Mouse (Mus musculus) limb, embryonic 11.5 days (tissue): ENCODE data around the gene Gabarap. TPM values are rescaled to one million over a fixed set of nuclear protein-coding genes. Genes with fewer than 3 reads are reported as not detected.

Source experiments
- ATAC-seq: fragments of 200-750 bp; cut with Nextera tagmentation; 2 replicates; pipeline ENCODE4 v1.8.0; 2017; ENCODE audit warnings: low read depth; ENCODE audit not compliant: insufficient number of reproducible peaks, low FRiP score, low TSS enrichment
- DNase-seq: peaks from one replicate; pipeline ENCODE4 v3.0.0-alpha.2; 2015; ENCODE audit warnings: low spot score
- H3K27ac ChIP-seq: fragments of 300-500 bp; sonication (generic); replicated peaks from 2 replicates; pipeline ENCODE4 v1.5.1; 2014; ENCODE audit warnings: low read depth, mild to moderate bottlenecking, low read length
- H3K27me3 ChIP-seq: fragments of 300-500 bp; sonication (generic); 2 replicates; pipeline ENCODE4 v1.6.1; 2014; ENCODE audit warnings: mild to moderate bottlenecking, low read length, mixed read lengths; ENCODE audit not compliant: control insufficient read depth, insufficient read depth
- H3K36me3 ChIP-seq: fragments of 300-500 bp; sonication (generic); 2 replicates; pipeline ENCODE4 v1.6.1; 2014; ENCODE audit warnings: mild to moderate bottlenecking, low read length, moderate library complexity, mixed read lengths; ENCODE audit not compliant: control insufficient read depth, insufficient read depth
- H3K4me1 ChIP-seq: fragments of 300-500 bp; sonication (generic); 2 replicates; pipeline ENCODE4 v1.6.1; 2014; ENCODE audit warnings: low read length, mixed read lengths; ENCODE audit not compliant: control insufficient read depth, insufficient read depth
- H3K4me2 ChIP-seq: fragments of 300-500 bp; sonication (generic); 2 replicates; pipeline ENCODE4 v1.6.1; 2014; ENCODE audit warnings: low read depth, mild to moderate bottlenecking, moderate library complexity; ENCODE audit not compliant: severe bottlenecking
- H3K4me3 ChIP-seq: fragments of 300-500 bp; sonication (generic); 2 replicates; pipeline ENCODE4 v1.5.1; 2014; ENCODE audit warnings: low read depth, low read length
- H3K9ac ChIP-seq: fragments of 300-500 bp; sonication (generic); 2 replicates; pipeline ENCODE4 v1.6.1; 2014; ENCODE audit warnings: mild to moderate bottlenecking, low read length
- H3K9me3 ChIP-seq: fragments of 300-500 bp; sonication (generic); 2 replicates; pipeline ENCODE4 v1.6.1; 2016; ENCODE audit warnings: low read length; ENCODE audit not compliant: control insufficient read depth
- WGBS: fragments of 180-500 bp; shearing (Covaris S2); extraction: QIAGEN DNeasy Blood & Tissue Kit; methylation state at CpG from one replicate; pipeline ENCODE4 v1.1.7; 2014; 5-methylcytosine and 5-hydroxymethylcytosine counted together
- polyA plus RNA-seq: library from polyadenylated mRNA; unstranded; fragments of >200 nt; fragmentation: Nextera tagmentation; extraction: Ambion mirVana; gene quantifications from 2 replicates; pipeline ENCODE4 v1.2.1, GENCODE M21; 2014

The Gabarap gene
- polyA plus RNA-seq, 1 experiment from 2014 or later, result 432 TPM

DNA sequence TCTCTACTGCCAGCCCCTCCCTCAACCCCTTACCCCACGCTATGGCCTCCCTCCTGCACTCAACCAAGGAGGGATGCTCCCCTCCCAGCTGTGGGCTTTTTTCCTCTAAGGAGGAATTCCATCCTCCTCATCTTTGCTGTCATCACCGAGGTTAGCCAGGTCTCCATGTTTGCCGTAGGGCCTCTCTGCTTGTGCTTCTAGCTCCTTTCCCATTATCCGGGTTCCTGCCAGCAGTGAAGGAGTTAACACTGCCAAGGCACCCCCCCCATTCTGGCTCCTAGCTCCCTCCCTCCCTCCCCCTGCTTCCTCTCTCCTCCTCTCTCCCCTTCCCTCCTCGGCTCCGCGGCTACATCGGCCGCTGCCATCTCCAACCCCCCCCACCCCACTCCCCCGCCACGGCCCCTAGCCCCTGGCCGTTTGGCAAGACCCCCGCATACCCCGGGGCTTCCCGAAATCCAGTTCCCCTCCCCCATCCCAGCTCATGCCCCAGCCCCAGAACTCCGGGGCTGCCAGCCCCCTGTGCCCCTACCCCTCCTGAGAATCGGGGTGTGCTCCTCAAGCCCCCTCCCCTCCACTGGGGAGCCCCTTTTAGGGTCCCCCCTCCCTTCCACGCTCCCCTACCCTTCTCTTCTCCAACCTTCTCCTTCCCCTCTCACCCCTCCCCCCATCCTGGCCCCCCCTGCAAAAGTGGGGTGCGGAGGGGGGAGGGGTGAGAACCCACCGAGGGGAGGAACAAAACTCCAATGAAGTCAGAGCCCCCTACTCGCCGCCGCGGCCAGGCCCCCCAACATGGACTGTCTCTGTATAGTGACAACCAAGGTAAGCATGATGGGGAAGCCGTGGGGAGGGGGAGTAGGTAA lies 27.4 kb downstream of the Gabarap start:
- 1% methylated on average over 25 of the region's 25 CpGs for WGBS
- Histone ChIP-seq H3K9ac (peak overlapping the region; percentile 64), H3K27me3 (no peaks in the 10 kb centered on the region), H3K27ac (peak overlapping the region; percentile 69), H3K4me2 (peak overlapping the region; percentile 59), H3K36me3 (no peaks in the 10 kb centered on the region; the same call in 1 of the 2 replicates), H3K4me1 (peaks cover 48% of the 10 kb centered on the region), H3K9me3 (no peaks in the 10 kb centered on the region), H3K4me3 (peak overlapping the region; percentile 47)
- DNase-seq (peak; percentile 85), ATAC-seq (no peak)

DNA sequence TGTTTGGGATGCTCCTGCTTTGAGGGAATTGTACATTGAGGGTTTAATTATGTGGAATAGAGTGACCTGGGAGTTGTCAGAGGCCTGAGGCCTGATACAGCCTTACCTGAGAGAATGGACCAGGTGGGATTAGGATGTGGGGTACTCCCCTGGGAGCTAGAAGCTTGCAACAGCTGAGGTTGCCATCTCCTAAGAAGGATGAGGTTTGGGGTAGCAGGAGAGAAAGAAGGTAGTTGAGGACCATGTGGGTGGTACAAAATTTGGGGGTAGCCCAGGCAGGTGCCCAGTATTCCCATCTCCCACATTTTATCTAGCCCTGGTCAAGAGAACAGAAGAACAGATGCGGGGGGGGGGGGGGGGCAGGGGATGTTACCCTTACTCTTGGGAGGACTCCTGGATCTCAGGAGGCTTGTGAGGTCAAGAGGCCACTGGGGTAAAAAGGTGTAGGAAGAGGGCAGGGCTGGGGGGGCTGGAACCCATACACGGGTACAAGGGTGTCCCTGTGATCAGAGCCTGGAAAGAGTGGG lies 28.6 kb downstream of the Gabarap start:
- 17% methylated on average over 2 of the region's 2 CpGs for WGBS
- no peak overlapping the region for H3K9ac ChIP-seq

DNA sequence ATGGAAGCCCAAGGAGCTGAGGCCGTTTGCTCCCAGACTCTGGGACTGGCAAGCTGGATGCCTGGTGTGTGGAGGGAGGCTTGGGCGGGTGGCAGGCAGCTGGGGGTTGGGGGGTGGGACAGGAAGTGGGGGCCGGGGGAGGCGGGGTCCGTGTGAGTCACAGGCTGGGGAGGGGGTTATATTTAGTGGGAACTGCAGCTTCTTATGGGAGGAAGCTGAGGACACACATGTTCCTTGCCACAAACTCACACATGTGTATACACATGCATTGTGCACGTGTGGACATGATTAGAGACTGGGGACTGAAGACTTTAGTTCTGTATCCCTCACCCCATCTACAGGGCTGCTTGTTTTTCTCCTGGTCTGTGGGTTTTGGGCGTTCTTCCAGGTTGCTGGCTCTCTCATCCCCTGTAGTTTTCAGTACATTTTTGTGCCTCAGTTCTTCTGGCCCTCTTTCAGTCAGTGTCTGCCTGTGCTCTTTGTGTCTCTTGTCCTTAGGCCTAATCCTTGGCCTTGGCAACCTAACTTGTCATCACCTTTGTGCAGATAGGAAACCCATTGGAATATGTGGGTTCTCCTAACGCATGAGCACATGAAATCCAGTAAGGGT lies 29.2 kb downstream of the Gabarap start:
- H3K4me1 ChIP-seq, result peaks cover 45% of the 10 kb centered on the region
- peak overlapping the region; percentile 47 for H3K4me3 ChIP-seq

More for the DNA sequence above, 28.6 kb downstream of the Gabarap start:
- Histone ChIP-seq H3K9me3 (no peaks in the 10 kb centered on the region), H3K27me3 (no peaks in the 10 kb centered on the region), H3K27ac (peak overlapping the region; percentile 77), H3K4me2 (peak overlapping the region; percentile 59), H3K4me3 (peak overlapping the region; percentile 47), H3K4me1 (peaks cover 48% of the 10 kb centered on the region), H3K36me3 (no peaks in the 10 kb centered on the region)
- no peak for DNase-seq
- ATAC-seq, result no peak

DNA sequence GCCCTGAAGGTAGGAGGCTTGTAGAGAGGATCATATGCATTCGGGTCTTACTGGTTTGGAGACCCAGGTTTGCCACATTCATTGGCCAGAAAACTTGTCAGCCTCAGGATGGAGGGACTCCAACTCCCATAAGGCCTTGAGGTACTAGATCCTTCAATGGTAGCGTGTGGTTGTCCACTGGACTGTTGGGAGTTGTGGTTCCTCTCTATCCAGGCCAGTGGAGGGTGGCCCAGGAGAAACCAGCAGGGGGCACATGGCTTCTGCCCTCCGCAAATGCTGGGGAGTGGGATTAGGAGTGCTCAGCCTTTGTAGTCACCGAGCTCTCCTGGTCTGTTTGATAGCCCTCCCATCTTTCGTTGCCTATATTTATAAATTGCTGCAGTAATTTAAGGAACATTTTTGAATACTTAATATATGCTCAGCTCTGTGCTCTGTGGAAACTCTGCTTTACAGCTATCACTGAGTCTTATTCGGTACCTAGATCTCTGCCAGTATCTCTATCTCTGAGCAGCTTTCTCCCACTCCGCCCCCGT lies 29.9 kb downstream of the Gabarap start:
- peak overlapping the region; percentile 19; the same call in 1 of the 2 replicates for H3K9ac ChIP-seq
- peak overlapping the region; percentile 59 for H3K4me2 ChIP-seq
- ATAC-seq, result peak; percentile 82
- 0% methylated on average over 8 of the region's 8 CpGs for WGBS
- DNase-seq, result peak; percentile 81
- H3K4me1 ChIP-seq, result peaks cover 50% of the 10 kb centered on the region
- no peaks in the 10 kb centered on the region for H3K9me3 ChIP-seq
- no peaks in the 10 kb centered on the region for H3K36me3 ChIP-seq
- H3K4me3 ChIP-seq, result peak overlapping the region; percentile 47
- 0 out of 2 replicates have a peak overlapping the region, but pooled peaks have one; percentile 30 for H3K27ac ChIP-seq
- no peaks in the 10 kb centered on the region for H3K27me3 ChIP-seq

More for the DNA sequence above, 29.2 kb downstream of the Gabarap start:
- H3K27ac ChIP-seq, result peak overlapping the region; percentile 77
- H3K4me2 ChIP-seq, result peak overlapping the region; percentile 59
- H3K9me3 ChIP-seq, result no peaks in the 10 kb centered on the region
- DNase-seq (no peak), ATAC-seq (no peak)
- no peaks in the 10 kb centered on the region for H3K36me3 ChIP-seq
- H3K9ac ChIP-seq, result no peak overlapping the region; the same call in 1 of the 2 replicates
- 15% methylated on average over 8 of the region's 8 CpGs for WGBS
- H3K27me3 ChIP-seq, result no peaks in the 10 kb centered on the region

DNA sequence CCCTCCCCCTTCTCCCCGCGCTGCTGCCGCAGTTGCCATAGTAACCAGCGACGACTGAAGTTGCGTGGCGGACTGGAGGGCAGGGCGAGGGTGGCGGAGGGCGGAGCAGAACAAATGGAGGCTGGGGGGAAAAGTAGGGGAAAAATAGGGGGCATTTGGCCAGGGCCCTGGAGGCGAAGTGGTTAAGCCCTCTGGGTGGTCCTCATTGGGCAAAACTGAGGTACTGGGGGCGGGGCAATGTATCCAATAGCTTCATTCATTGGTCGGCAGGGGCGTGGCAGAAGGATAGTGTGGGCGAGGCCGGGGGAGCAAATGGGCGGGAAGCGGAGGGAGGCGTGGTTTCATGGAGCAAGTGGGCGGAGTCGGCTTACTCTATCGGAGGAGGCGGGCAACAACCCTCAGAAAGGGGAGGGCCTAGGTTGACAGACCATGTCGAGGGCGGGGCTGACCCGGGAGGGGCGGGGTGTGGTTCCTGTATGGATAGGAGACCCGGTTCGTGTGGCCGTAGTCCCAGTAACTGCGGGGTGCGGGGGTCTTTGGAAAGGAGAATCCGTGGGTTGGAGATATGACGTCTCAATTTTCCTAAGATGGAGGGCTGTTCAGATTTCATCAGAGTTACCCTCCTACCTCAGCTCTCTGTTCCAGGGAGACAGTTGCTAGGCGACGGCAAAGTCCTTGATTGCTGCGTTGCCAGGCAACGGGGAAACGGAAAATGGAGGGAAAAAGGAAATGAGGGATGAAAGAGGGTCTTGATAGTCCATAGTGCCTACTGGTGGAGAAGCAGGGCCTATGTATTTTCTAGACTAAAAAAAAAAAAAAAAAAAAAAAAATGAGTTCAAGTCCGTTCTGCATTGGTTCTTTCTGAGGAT lies 30.6 kb downstream of the Gabarap start:
- Histone ChIP-seq H3K27ac (0 out of 2 replicates have a peak overlapping the region, but pooled peaks have one; percentile 30), H3K4me3 (peak overlapping the region; percentile 47), H3K4me1 (peaks cover 57% of the 10 kb centered on the region), H3K4me2 (peak overlapping the region; percentile 59), H3K9ac (no peak overlapping the region; the same call in 1 of the 2 replicates), H3K9me3 (no peaks in the 10 kb centered on the region), H3K36me3 (no peaks in the 10 kb centered on the region), H3K27me3 (no peaks in the 10 kb centered on the region)
- ATAC-seq (peak; percentile 67), DNase-seq (peak; percentile 99)
- WGBS, result 2% methylated on average over 40 of the region's 40 CpGs

DNA sequence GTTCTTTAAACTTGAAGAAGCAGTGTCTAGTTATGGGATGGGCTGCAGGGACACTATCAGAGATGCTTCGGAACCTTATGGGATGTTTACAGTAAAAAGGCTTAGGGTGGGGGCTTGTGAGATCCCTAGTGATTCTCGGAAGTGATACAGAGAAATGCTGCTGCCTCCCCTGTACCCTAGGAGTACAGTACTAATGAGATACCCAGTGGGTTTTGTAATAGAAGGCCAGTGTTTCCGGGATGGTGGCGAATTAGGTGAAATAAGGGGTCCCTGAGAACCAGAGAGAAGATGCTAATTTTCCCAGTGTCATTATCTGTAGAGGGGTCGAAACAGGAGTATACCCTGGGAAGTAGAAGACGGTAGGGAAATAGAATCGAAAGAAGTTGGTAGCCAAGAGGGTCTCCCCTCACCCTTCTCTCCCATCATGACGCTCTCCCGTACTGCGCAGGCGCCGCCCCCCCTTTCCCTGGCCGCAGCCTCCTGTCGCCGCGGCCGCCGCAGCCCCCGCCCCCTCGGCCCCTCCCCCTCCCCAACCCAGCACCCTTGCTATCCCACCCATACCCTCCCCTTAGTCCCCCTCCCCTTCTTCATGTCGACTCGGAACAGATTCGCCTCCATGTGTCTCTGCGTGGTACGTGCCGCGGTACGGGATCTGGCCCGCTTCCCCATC lies 32.7 kb downstream of the Gabarap start:
- H3K4me1 ChIP-seq, result peaks cover 62% of the 10 kb centered on the region
- 8% methylated on average over 19 of the region's 29 CpGs for WGBS
- peak overlapping the region; percentile 32 for H3K4me3 ChIP-seq
- no peak overlapping the region for H3K27ac ChIP-seq
- H3K9me3 ChIP-seq, result no peaks in the 10 kb centered on the region
- peak overlapping the region; percentile 13 for H3K9ac ChIP-seq
- ATAC-seq (no peak), DNase-seq (peak; percentile 70)
- H3K4me2 ChIP-seq, result peak overlapping the region; percentile 55
- no peaks in the 10 kb centered on the region for H3K36me3 ChIP-seq
- no peaks in the 10 kb centered on the region for H3K27me3 ChIP-seq

DNA sequence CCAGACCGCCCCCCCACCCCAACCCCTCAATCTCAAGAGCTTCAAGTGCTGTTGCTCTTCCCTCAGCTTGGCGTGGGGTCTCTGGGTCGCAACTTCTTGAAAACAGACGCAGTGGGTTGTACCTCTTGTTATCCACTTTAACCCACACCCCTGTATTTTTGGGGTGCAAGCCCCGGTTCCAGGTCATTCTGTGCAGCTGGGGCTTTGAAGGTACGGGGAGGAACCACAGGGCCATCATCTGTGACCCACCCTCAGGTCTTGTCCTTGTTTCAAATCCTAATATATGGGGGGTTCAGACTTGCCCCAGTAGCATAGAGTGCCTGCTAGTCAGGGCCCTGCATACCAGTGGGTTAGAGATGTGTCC lies 33.2 kb downstream of the Gabarap start:
- no peak for DNase-seq
- Histone ChIP-seq H3K36me3 (no peaks in the 10 kb centered on the region), H3K4me2 (peak overlapping the region; percentile 55), H3K4me3 (peak overlapping the region; percentile 32), H3K27me3 (no peaks in the 10 kb centered on the region), H3K27ac (no peak overlapping the region), H3K9me3 (no peaks in the 10 kb centered on the region), H3K9ac (no peak overlapping the region; the same call in 1 of the 2 replicates), H3K4me1 (peaks cover 63% of the 10 kb centered on the region)
- ATAC-seq, result no peak
- 17% methylated on average over 6 of the region's 6 CpGs for WGBS
